Mouse (Mus musculus): ENCODE data around the gene Zdhhc1.

DNA sequence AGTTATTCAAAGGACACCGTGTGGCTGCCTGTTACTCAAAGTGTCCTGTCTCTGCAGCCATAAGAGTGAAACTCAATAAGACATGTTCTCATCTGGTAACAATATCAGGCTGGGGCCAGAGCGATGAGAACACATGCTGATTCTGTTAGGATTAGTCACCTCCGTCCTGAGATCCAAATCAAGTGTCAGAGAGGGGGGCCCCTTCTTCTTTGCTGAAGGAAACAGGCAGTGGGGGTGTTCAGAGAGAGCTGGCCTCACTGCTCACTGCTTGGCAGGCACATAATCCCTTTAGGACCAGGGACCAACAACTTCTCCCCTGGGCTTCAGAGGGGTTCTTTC lies 12.7 kb downstream of the Zdhhc1 start:
- TF ChIP-seq MEF2A (IDR thresholded peaks at IDR 0.05; ENCODE audit: extremely low read depth, insufficient replicate concordance, low read depth, low read length, poor library complexity, severe bottlenecking), result no peak
- TF ChIP-seq MYB (IDR thresholded peaks at IDR 0.05; ENCODE audit: low read depth, low read length), result no peak
- TF ChIP-seq TCF12 (IDR thresholded peaks at IDR 0.05; ENCODE audit: low read depth, low read length), result no peak
- TF ChIP-seq GATA1 (IDR thresholded peaks at IDR 0.05; ENCODE audit: low read depth, low read length), result no peak
- no peak for TF ChIP-seq CTCF (IDR thresholded peaks at IDR 0.05 in 2 of 3, conservative IDR thresholded peaks at IDR 0.05 in 1 of 3; ENCODE audit: control insufficient read depth in 1 of 3, insufficient read depth in 1 of 3, low read depth in 2 of 3, low read length in 3 of 3, poor library complexity in 1 of 3, severe bottlenecking in 1 of 3)
- no peak for TF ChIP-seq RCOR1 (IDR thresholded peaks at IDR 0.05; ENCODE audit: low read depth, low read length)
- no peak for TF ChIP-seq POLR2A (IDR thresholded peaks at IDR 0.05; ENCODE audit: control insufficient read depth in 1 of 2, insufficient read depth in 1 of 2, low read depth in 1 of 2, low read length in 2 of 2, poor library complexity in 1 of 2)
- no peak for TF ChIP-seq USF1 (IDR thresholded peaks at IDR 0.05; ENCODE audit: low read depth, low read length)
- no peak for TF ChIP-seq MAFK (IDR thresholded peaks at IDR 0.05; ENCODE audit: borderline replicate concordance, low read depth, low read length)

Data from MEL (cell line).